Mouse (Mus musculus) liver, embryonic 14.5 days (tissue): ENCODE data around the gene Ush2a. TPM values are rescaled to one million over a fixed set of nuclear protein-coding genes. Genes with fewer than 3 reads are reported as not detected.

Source experiments
- ATAC-seq: fragments of 200-750 bp; cut with Nextera tagmentation; 2 replicates; pipeline ENCODE4 v1.8.0; 2017; ENCODE audit warnings: moderate number of reproducible peaks, mild to moderate bottlenecking, moderate library complexity; ENCODE audit not compliant: insufficient read depth
- DNase-seq, 3 experiments: peaks; one replicate each; pipeline ENCODE4 v3.0.0-alpha.2; 2012 to 2013; ENCODE audit warnings: low read depth in 3 of 3, low spot score in 3 of 3
- H3K27ac ChIP-seq: fragments of 300-500 bp; sonication (generic); 2 replicates; pipeline ENCODE4 v1.5.1; 2014; ENCODE audit warnings: moderate library complexity, mild to moderate bottlenecking, control low read depth, inconsistent platforms
- H3K27me3 ChIP-seq: fragments of 300-500 bp; sonication (generic); 2 replicates; pipeline ENCODE4 v1.6.1; 2014; ENCODE audit warnings: mild to moderate bottlenecking, low read length, moderate library complexity; ENCODE audit not compliant: control insufficient read depth, insufficient read depth
- H3K36me3 ChIP-seq: fragments of 300-500 bp; sonication (generic); replicated peaks from 2 replicates; pipeline ENCODE4 v1.6.1; 2014; ENCODE audit warnings: low read depth; ENCODE audit not compliant: control insufficient read depth, insufficient read depth
- H3K4me1 ChIP-seq, 2 experiments: fragments of 200-500 bp in 1 of 2; fragments of 300-500 bp in 1 of 2; sonication (generic) in 1 of 2; replicated peaks; 2 replicates each; pipeline ENCODE4 v1.6.1; 2012 to 2014; ENCODE audit warnings: antibody characterized with exemption in 1 of 2, inconsistent platforms in 1 of 2, low read length in 1 of 2; ENCODE audit not compliant: control insufficient read depth in 2 of 2, insufficient read depth in 2 of 2
- H3K4me2 ChIP-seq: fragments of 300-500 bp; sonication (generic); 2 replicates; pipeline ENCODE4 v1.6.1; 2014; ENCODE audit warnings: low read depth, mild to moderate bottlenecking, control low read depth, moderate library complexity
- H3K4me3 ChIP-seq, 2 experiments: fragments of 200-500 bp in 1 of 2; fragments of 300-500 bp in 1 of 2; sonication (generic) in 1 of 2; 2 replicates each; pipeline ENCODE4 v1.5.1; 2012 to 2014; ENCODE audit warnings: low read depth in 2 of 2, low read length in 2 of 2, mild to moderate bottlenecking in 2 of 2, control low read depth in 1 of 2, inconsistent platforms in 1 of 2, moderate library complexity in 1 of 2; ENCODE audit not compliant: insufficient read depth in 1 of 2
- H3K9ac ChIP-seq: fragments of 300-500 bp; sonication (generic); replicated peaks from 2 replicates; pipeline ENCODE4 v1.6.1; 2014; ENCODE audit warnings: mild to moderate bottlenecking, control low read depth, moderate library complexity
- H3K9me3 ChIP-seq: fragments of 300-500 bp; sonication (generic); 2 replicates; pipeline ENCODE4 v1.6.1; 2016; ENCODE audit warnings: low read length, mixed read lengths; ENCODE audit not compliant: control insufficient read depth
- CTCF ChIP-seq: IDR thresholded peaks from 2 replicates; pipeline ENCODE4 v1.5.1; 2016; ENCODE audit warnings: antibody characterized with exemption, low read depth, control low read depth
- EP300 ChIP-seq: IDR thresholded peaks from 2 replicates; pipeline ENCODE4 v1.6.1; 2016; ENCODE audit warnings: antibody characterized with exemption, low read depth
- WGBS: fragments of 180-500 bp; shearing (Covaris S2); extraction: QIAGEN DNeasy Blood & Tissue Kit; methylation state at CpG from one replicate; pipeline ENCODE4 v1.1.7; 2014; ENCODE audit not compliant: insufficient replicate concordance; 5-methylcytosine and 5-hydroxymethylcytosine counted together
- polyA plus RNA-seq, 2 experiments: library from polyadenylated mRNA; depleted of rRNA in 1 of 2; stranded (reverse) in 1 of 2; unstranded in 1 of 2; fragments of >200 nt; fragmentation: Nextera tagmentation in 1 of 2; extraction: Ambion mirVana in 1 of 2; gene quantifications; 2 replicates each; pipeline versions ENCODE4 v1.2.1 to v1.2.3; 2012 to 2014

The Ush2a gene
- polyA plus RNA-seq, 2 experiments = 0.02 TPM; not detected in 1

GRCm38 (mm10) chr1:188468371-188468783 is 206.6 kb downstream of the Ush2a start:
- no peaks in the 10 kb centered on the region for H3K4me1 ChIP-seq
- H3K4me3 ChIP-seq = no peak overlapping the region
- no peak overlapping the region for H3K9ac ChIP-seq
- H3K9me3 ChIP-seq = no peaks in the 10 kb centered on the region
- no peaks in the 10 kb centered on the region for H3K36me3 ChIP-seq
- ATAC-seq = no peak
- no peak for TF ChIP-seq EP300
- no peak for TF ChIP-seq CTCF
- no peak overlapping the region for H3K27ac ChIP-seq
- 78% methylated on average over 10 of the region's 10 CpGs for WGBS
- H3K4me2 ChIP-seq = no peak overlapping the region
- DNase-seq = no peak
- no peaks in the 10 kb centered on the region for H3K27me3 ChIP-seq

GRCm38 (mm10) chr1:188504958-188505357 is 243.1 kb downstream of the Ush2a start:
- H3K27me3 ChIP-seq = no peaks in the 10 kb centered on the region
- no peaks in the 10 kb centered on the region for H3K36me3 ChIP-seq
- WGBS = 72% methylated on average over 5 of the region's 5 CpGs
- TF ChIP-seq CTCF (no peak), EP300 (no peak)
- no peaks in the 10 kb centered on the region for H3K9me3 ChIP-seq
- no peak overlapping the region for H3K4me2 ChIP-seq
- ATAC-seq (no peak), DNase-seq (no peak)
- no peak overlapping the region for H3K4me3 ChIP-seq
- no peaks in the 10 kb centered on the region for H3K4me1 ChIP-seq
- no peak overlapping the region for H3K9ac ChIP-seq
- no peak overlapping the region for H3K27ac ChIP-seq

- Histone ChIP-seq H3K27me3 (no peaks in the 10 kb centered on the region), H3K4me3 (no peak overlapping the region), H3K9me3 (no peaks in the 10 kb centered on the region), H3K36me3 (no peaks in the 10 kb centered on the region), H3K27ac (no peak overlapping the region), H3K4me1 (no peaks in the 10 kb centered on the region), H3K4me2 (no peak overlapping the region), H3K9ac (no peak overlapping the region)
- ATAC-seq (no peak), DNase-seq (no peak)
- no peak for TF ChIP-seq CTCF
- no peak for TF ChIP-seq EP300
- 64% methylated on average over 8 of the region's 8 CpGs for WGBS
Measured at GRCm38 (mm10) chr1:188518792-188519191, 257.0 kb downstream of the Ush2a start.

DNA sequence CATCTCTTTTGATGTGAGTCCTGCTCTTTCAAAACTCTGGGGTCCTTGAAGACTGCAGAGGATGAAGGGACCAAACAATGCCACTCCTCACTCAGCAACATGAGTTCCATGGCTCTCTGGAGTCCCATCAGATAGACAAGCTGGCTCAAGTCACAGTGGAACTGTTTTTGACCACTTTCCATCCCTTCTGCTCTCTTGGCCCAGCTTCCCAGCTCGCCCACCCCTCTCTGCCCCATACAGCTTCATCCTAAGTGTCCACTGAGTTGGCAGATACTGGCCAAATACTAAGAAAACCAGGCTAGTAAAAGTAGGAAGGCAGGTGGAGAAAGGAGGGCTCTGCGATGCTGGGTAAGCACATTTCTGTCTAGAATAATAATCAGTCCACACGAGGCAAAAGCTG is 265.6 kb downstream of the Ush2a start:
- Histone ChIP-seq H3K9me3 (no peaks in the 10 kb centered on the region), H3K9ac (no peak overlapping the region), H3K4me1 (no peaks in the 10 kb centered on the region), H3K4me2 (no peak overlapping the region), H3K27ac (no peak overlapping the region), H3K36me3 (no peaks in the 10 kb centered on the region), H3K27me3 (no peaks in the 10 kb centered on the region), H3K4me3 (no peak overlapping the region)
- TF ChIP-seq EP300 (no peak), CTCF (no peak)
- WGBS = 45% methylated on average over 3 of the region's 3 CpGs
- ATAC-seq (no peak), DNase-seq (no peak)

GRCm38 (mm10) chr1:188529606-188530131 is 267.8 kb downstream of the Ush2a start:
- Histone ChIP-seq H3K36me3 (no peaks in the 10 kb centered on the region), H3K4me2 (no peak overlapping the region), H3K9me3 (no peaks in the 10 kb centered on the region), H3K4me1 (no peaks in the 10 kb centered on the region), H3K27me3 (no peaks in the 10 kb centered on the region), H3K27ac (no peak overlapping the region), H3K4me3 (no peak overlapping the region), H3K9ac (no peak overlapping the region)
- TF ChIP-seq EP300 (no peak), CTCF (no peak)
- 75% methylated on average over 6 of the region's 6 CpGs for WGBS
- DNase-seq = no peak
- ATAC-seq = no peak
